Mouse (Mus musculus) cortical plate, adult 2 months (tissue): Measurements from ENCODE around the gene Tex52.

ENCODE experiments used
- CTCF ChIP-seq: fragments of 200-500 bp; IDR thresholded peaks from 2 replicates; pipeline ENCODE4 v1.5.1; 2011; ENCODE audit warnings: mild to moderate bottlenecking, control low read depth, low read length; ENCODE audit not compliant: insufficient read depth; ENCODE audit errors: extremely low read depth
- POLR2A ChIP-seq: fragments of 200-500 bp; IDR thresholded peaks from 2 replicates; pipeline ENCODE4 v1.6.1; 2011; ENCODE audit warnings: mild to moderate bottlenecking, low read length, control low read depth; ENCODE audit not compliant: insufficient read depth; ENCODE audit errors: extremely low read depth

- TF ChIP-seq POLR2A: no peak
- TF ChIP-seq CTCF: no peak
Observed at GRCm38 (mm10) chr6:128429300-128429699, 54.0 kb downstream of the Tex52 start.
